Mouse (Mus musculus): ENCODE data around the gene Olfr13. TPM values are rescaled to one million over a fixed set of nuclear protein-coding genes. Genes with fewer than 3 reads are reported as not detected.

Gene Olfr13
- not detected for total RNA-seq (2023)

GRCm38 (mm10) chr6:43171840-43172239, at the start of gene Olfr13:
TSS of gene Olfr13 (plus strand) at chr6:43172140.

DNA sequence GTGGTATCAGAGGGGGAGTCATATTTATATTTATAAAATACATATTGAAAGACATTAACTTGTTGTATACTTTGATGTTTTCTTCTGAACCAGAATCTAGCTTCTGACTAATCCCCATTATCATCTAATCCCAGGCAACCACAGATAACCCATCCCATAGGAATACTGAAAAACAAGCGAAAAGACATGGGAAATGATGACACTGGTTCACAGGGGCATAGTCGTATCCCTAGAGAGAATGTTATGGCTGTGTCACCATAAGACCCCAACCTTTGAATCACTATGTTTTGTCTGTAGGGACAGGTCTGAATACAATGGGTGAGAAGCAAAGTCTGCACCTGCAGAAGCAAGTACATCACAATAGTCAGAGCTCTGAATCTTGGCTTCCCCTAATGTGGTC, 25.7 kb upstream of the Olfr13 start, which contains the start of gene Olfr237-ps1:
TSS of gene Olfr237-ps1 (plus strand) at position 301 of the 400 bp plus-strand sequence.

DNA sequence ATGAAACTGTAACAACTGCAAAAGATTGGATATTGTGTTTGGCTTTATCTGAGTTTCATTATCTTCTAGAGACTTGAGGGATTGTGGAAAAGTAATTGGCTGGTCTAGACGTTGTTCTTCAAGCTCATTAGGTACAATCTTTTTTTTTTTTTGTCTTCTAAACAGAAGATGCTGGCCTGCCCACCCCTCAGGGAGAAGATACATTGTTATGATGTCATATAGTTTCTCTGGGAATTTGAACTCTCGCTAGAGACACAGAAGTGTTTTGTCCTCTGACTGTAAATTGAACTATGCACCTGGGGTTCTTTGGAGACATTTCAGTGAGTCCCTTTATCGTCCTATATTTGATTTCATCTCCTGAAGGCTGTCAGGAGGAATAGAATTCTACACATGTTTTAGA, 9.0 kb upstream of the Olfr13 start, which contains the start of gene Olfr437:
TSS of gene Olfr437 (plus strand) at position 301 of the 400 bp plus-strand sequence.

GRCm38 (mm10) chr6:43196781-43197180, 24.8 kb downstream of the Olfr13 start, which contains the start of gene Olfr435:
TSS of gene Olfr435 (plus strand) at chr6:43197146.

GRCm38 (mm10) chr6:43212873-43213272, 40.9 kb downstream of the Olfr13 start, which contains the start of gene Olfr434:
TSS of gene Olfr434 (plus strand) at chr6:43213021.

Other genes with a start within 250 kb of the Olfr13 start
- gene Olfr444, start 223.1 kb upstream of the Olfr13 start, total RNA-seq (2023), result not detected
- not detected for gene Olfr441, start 65.8 kb upstream of the Olfr13 start, total RNA-seq (2023)
- gene Olfr237-ps1, start 25.6 kb upstream of the Olfr13 start, total RNA-seq (2023), result not detected
- gene Olfr437, start 8.9 kb upstream of the Olfr13 start, total RNA-seq (2023), result not detected
- not detected for gene Olfr435, start 25.0 kb downstream of the Olfr13 start, total RNA-seq (2023)
- gene Olfr434, start 40.9 kb downstream of the Olfr13 start, total RNA-seq (2023), result not detected
- not detected for gene Olfr47, start 59.4 kb downstream of the Olfr13 start, total RNA-seq (2023)
- 1 to 10 TPM; 2.3 to 4.2 TPM for gene Arhgef5, start 93.4 kb downstream of the Olfr13 start, total RNA-seq (2023)
- not detected for gene Nobox, start 137.4 kb downstream of the Olfr13 start, total RNA-seq (2023)